Mouse (Mus musculus): ENCODE data around the gene Ttc23. TPM values are rescaled to one million over a fixed set of nuclear protein-coding genes. Genes with fewer than 3 reads are reported as not detected.

The Ttc23 gene
- polyA plus RNA-seq, 1 experiment: 14.2 TPM

- H3K27me3 ChIP-seq (ENCODE audit: control insufficient read depth, insufficient read depth, insufficient read length): no peaks in the 10 kb centered on the region
- H3K4me3 ChIP-seq: peak overlapping the region; percentile 51
- H3K4me2 ChIP-seq (ENCODE audit: low read depth): peak overlapping the region; percentile 92
- peaks cover 37% of the 10 kb centered on the region for H3K79me2 ChIP-seq (ENCODE audit: control insufficient read depth, insufficient read depth)
- H3K36me3 ChIP-seq (ENCODE audit: control insufficient read depth, insufficient read depth): no peaks in the 10 kb centered on the region
- peak overlapping the region; percentile 82 for H3ac ChIP-seq (ENCODE audit: control insufficient read depth, insufficient read length)
- TF ChIP-seq MYOD1 (IDR thresholded peaks at IDR 0.05; ENCODE audit: control insufficient read depth in 1 of 3, insufficient read length in 2 of 3, low read depth in 2 of 3) (no peak), TCF3 (IDR thresholded peaks at IDR 0.05; ENCODE audit: insufficient read length, low read depth) (no peak), E2F4 (IDR thresholded peaks at IDR 0.05; ENCODE audit: insufficient read depth) (no peak), MYOG (IDR thresholded peaks at IDR 0.05; ENCODE audit: control insufficient read depth in 1 of 3, insufficient read depth in 1 of 3, insufficient read length in 2 of 3, low read depth in 2 of 3) (no peak), POLR2AphosphoS2 (IDR thresholded peaks at IDR 0.05; ENCODE audit: insufficient read length, low read depth) (no peak), CEBPB (IDR thresholded peaks at IDR 0.05; ENCODE audit: insufficient read depth, poor library complexity, severe bottlenecking) (no peak), USF1 (IDR thresholded peaks at IDR 0.05; ENCODE audit: low read depth) (no peak), SRF (IDR thresholded peaks at IDR 0.05; ENCODE audit: control insufficient read depth, insufficient read length, low read depth) (no peak), POLR2A (IDR thresholded peaks at IDR 0.05; ENCODE audit: insufficient read length, low read depth) (no peak), REST (IDR thresholded peaks at IDR 0.05; ENCODE audit: insufficient read depth, insufficient read length) (no peak), MAX (IDR thresholded peaks at IDR 0.05; ENCODE audit: low read depth) (no peak), TCF12 (IDR thresholded peaks at IDR 0.05; ENCODE audit: insufficient read depth, poor library complexity, severe bottlenecking) (no peak)
These were observed 1.1 kb upstream of the Ttc23 start for GRCm38 (mm10) chr7:67646131-67646530.

- Histone ChIP-seq H3ac (ENCODE audit: control insufficient read depth, insufficient read length) (no peak overlapping the region), H3K79me2 (ENCODE audit: control insufficient read depth, insufficient read depth) (peaks cover 44% of the 10 kb centered on the region), H3K4me3 (peak overlapping the region; percentile 50), H3K27me3 (ENCODE audit: control insufficient read depth, insufficient read depth, insufficient read length) (no peaks in the 10 kb centered on the region), H3K36me3 (ENCODE audit: control insufficient read depth, insufficient read depth) (no peaks in the 10 kb centered on the region), H3K4me2 (ENCODE audit: low read depth) (peak overlapping the region; percentile 70)
- TF ChIP-seq MYOG (IDR thresholded peaks at IDR 0.05; ENCODE audit: control insufficient read depth in 1 of 3, insufficient read depth in 1 of 3, insufficient read length in 2 of 3, low read depth in 2 of 3): no peak
- no peak for TF ChIP-seq POLR2A (IDR thresholded peaks at IDR 0.05; ENCODE audit: insufficient read length, low read depth)
- TF ChIP-seq MYOD1 (IDR thresholded peaks at IDR 0.05; ENCODE audit: control insufficient read depth in 1 of 3, insufficient read length in 2 of 3, low read depth in 2 of 3): no peak
- no peak for TF ChIP-seq E2F4 (IDR thresholded peaks at IDR 0.05; ENCODE audit: insufficient read depth)
- TF ChIP-seq USF1 (IDR thresholded peaks at IDR 0.05; ENCODE audit: low read depth): no peak
- TF ChIP-seq MAX (IDR thresholded peaks at IDR 0.05; ENCODE audit: low read depth): no peak
- TF ChIP-seq TCF12 (IDR thresholded peaks at IDR 0.05; ENCODE audit: insufficient read depth, poor library complexity, severe bottlenecking): no peak
- TF ChIP-seq POLR2AphosphoS2 (IDR thresholded peaks at IDR 0.05; ENCODE audit: insufficient read length, low read depth): no peak
- TF ChIP-seq REST (IDR thresholded peaks at IDR 0.05; ENCODE audit: insufficient read depth, insufficient read length): no peak
- no peak for TF ChIP-seq TCF3 (IDR thresholded peaks at IDR 0.05; ENCODE audit: insufficient read length, low read depth)
- TF ChIP-seq SRF (IDR thresholded peaks at IDR 0.05; ENCODE audit: control insufficient read depth, insufficient read length, low read depth): no peak
- TF ChIP-seq CEBPB (IDR thresholded peaks at IDR 0.05; ENCODE audit: insufficient read depth, poor library complexity, severe bottlenecking): no peak
These were observed 1.2 kb downstream of the Ttc23 start for GRCm38 (mm10) chr7:67648376-67648775.

- Histone ChIP-seq H3K27me3 (ENCODE audit: control insufficient read depth, insufficient read depth, insufficient read length) (no peaks in the 10 kb centered on the region), H3K4me3 (no peak overlapping the region), H3K4me2 (ENCODE audit: low read depth) (no peak overlapping the region), H3K79me2 (ENCODE audit: control insufficient read depth, insufficient read depth) (peaks cover 57% of the 10 kb centered on the region), H3K36me3 (ENCODE audit: control insufficient read depth, insufficient read depth) (no peaks in the 10 kb centered on the region), H3ac (ENCODE audit: control insufficient read depth, insufficient read length) (no peak overlapping the region)
- no peak for TF ChIP-seq USF1 (IDR thresholded peaks at IDR 0.05; ENCODE audit: low read depth)
- no peak for TF ChIP-seq MYOD1 (IDR thresholded peaks at IDR 0.05; ENCODE audit: control insufficient read depth in 1 of 3, insufficient read length in 2 of 3, low read depth in 2 of 3)
- no peak for TF ChIP-seq E2F4 (IDR thresholded peaks at IDR 0.05; ENCODE audit: insufficient read depth)
- TF ChIP-seq SRF (IDR thresholded peaks at IDR 0.05; ENCODE audit: control insufficient read depth, insufficient read length, low read depth): no peak
- no peak for TF ChIP-seq REST (IDR thresholded peaks at IDR 0.05; ENCODE audit: insufficient read depth, insufficient read length)
- no peak for TF ChIP-seq TCF3 (IDR thresholded peaks at IDR 0.05; ENCODE audit: insufficient read length, low read depth)
- TF ChIP-seq MYOG (IDR thresholded peaks at IDR 0.05; ENCODE audit: control insufficient read depth in 1 of 3, insufficient read depth in 1 of 3, insufficient read length in 2 of 3, low read depth in 2 of 3): no peak
- no peak for TF ChIP-seq MAX (IDR thresholded peaks at IDR 0.05; ENCODE audit: low read depth)
- no peak for TF ChIP-seq CEBPB (IDR thresholded peaks at IDR 0.05; ENCODE audit: insufficient read depth, poor library complexity, severe bottlenecking)
- no peak for TF ChIP-seq POLR2A (IDR thresholded peaks at IDR 0.05; ENCODE audit: insufficient read length, low read depth)
- TF ChIP-seq TCF12 (IDR thresholded peaks at IDR 0.05; ENCODE audit: insufficient read depth, poor library complexity, severe bottlenecking): no peak
- TF ChIP-seq POLR2AphosphoS2 (IDR thresholded peaks at IDR 0.05; ENCODE audit: insufficient read length, low read depth): no peak
These were observed 5.0 kb downstream of the Ttc23 start for GRCm38 (mm10) chr7:67652211-67652610.

GRCm38 (mm10) chr7:67654668-67655067 lies 7.5 kb downstream of the Ttc23 start:
- Histone ChIP-seq H3K4me2 (ENCODE audit: low read depth) (no peak overlapping the region), H3K27me3 (ENCODE audit: control insufficient read depth, insufficient read depth, insufficient read length) (no peaks in the 10 kb centered on the region), H3K79me2 (ENCODE audit: control insufficient read depth, insufficient read depth) (peaks cover 33% of the 10 kb centered on the region), H3K36me3 (ENCODE audit: control insufficient read depth, insufficient read depth) (no peaks in the 10 kb centered on the region), H3ac (ENCODE audit: control insufficient read depth, insufficient read length) (no peak overlapping the region), H3K4me3 (no peak overlapping the region)
- no peak for TF ChIP-seq TCF3 (IDR thresholded peaks at IDR 0.05; ENCODE audit: insufficient read length, low read depth)
- TF ChIP-seq POLR2AphosphoS2 (IDR thresholded peaks at IDR 0.05; ENCODE audit: insufficient read length, low read depth): no peak
- no peak for TF ChIP-seq E2F4 (IDR thresholded peaks at IDR 0.05; ENCODE audit: insufficient read depth)
- no peak for TF ChIP-seq MAX (IDR thresholded peaks at IDR 0.05; ENCODE audit: low read depth)
- no peak for TF ChIP-seq USF1 (IDR thresholded peaks at IDR 0.05; ENCODE audit: low read depth)
- TF ChIP-seq REST (IDR thresholded peaks at IDR 0.05; ENCODE audit: insufficient read depth, insufficient read length): no peak

- Histone ChIP-seq H3ac (ENCODE audit: control insufficient read depth, insufficient read length) (no peak overlapping the region), H3K4me2 (ENCODE audit: low read depth) (no peak overlapping the region), H3K36me3 (ENCODE audit: control insufficient read depth, insufficient read depth) (no peaks in the 10 kb centered on the region), H3K27me3 (ENCODE audit: control insufficient read depth, insufficient read depth, insufficient read length) (no peaks in the 10 kb centered on the region), H3K79me2 (ENCODE audit: control insufficient read depth, insufficient read depth) (peaks cover 27% of the 10 kb centered on the region), H3K4me3 (no peak overlapping the region)
- no peak for TF ChIP-seq USF1 (IDR thresholded peaks at IDR 0.05; ENCODE audit: low read depth)
- no peak for TF ChIP-seq TCF3 (IDR thresholded peaks at IDR 0.05; ENCODE audit: insufficient read length, low read depth)
- TF ChIP-seq E2F4 (IDR thresholded peaks at IDR 0.05; ENCODE audit: insufficient read depth): no peak
- no peak for TF ChIP-seq CEBPB (IDR thresholded peaks at IDR 0.05; ENCODE audit: insufficient read depth, poor library complexity, severe bottlenecking)
- TF ChIP-seq TCF12 (IDR thresholded peaks at IDR 0.05; ENCODE audit: insufficient read depth, poor library complexity, severe bottlenecking): no peak
- no peak for TF ChIP-seq POLR2A (IDR thresholded peaks at IDR 0.05; ENCODE audit: insufficient read length, low read depth)
- TF ChIP-seq REST (IDR thresholded peaks at IDR 0.05; ENCODE audit: insufficient read depth, insufficient read length): no peak
- no peak for TF ChIP-seq MAX (IDR thresholded peaks at IDR 0.05; ENCODE audit: low read depth)
- no peak for TF ChIP-seq SRF (IDR thresholded peaks at IDR 0.05; ENCODE audit: control insufficient read depth, insufficient read length, low read depth)
- no peak for TF ChIP-seq MYOG (IDR thresholded peaks at IDR 0.05; ENCODE audit: control insufficient read depth in 1 of 3, insufficient read depth in 1 of 3, insufficient read length in 2 of 3, low read depth in 2 of 3)
These were observed 8.0 kb downstream of the Ttc23 start for GRCm38 (mm10) chr7:67655186-67655585.

All from myocyte (in vitro differentiated cells).